Mouse (Mus musculus): ENCODE results near the gene Tchhl1.
"Not testable (repeated sequence)": the region's sequence is repeated elsewhere in the genome, so short reads cannot be mapped to it uniquely, and the experiment has no call there.

The Tchhl1 gene

DNA sequence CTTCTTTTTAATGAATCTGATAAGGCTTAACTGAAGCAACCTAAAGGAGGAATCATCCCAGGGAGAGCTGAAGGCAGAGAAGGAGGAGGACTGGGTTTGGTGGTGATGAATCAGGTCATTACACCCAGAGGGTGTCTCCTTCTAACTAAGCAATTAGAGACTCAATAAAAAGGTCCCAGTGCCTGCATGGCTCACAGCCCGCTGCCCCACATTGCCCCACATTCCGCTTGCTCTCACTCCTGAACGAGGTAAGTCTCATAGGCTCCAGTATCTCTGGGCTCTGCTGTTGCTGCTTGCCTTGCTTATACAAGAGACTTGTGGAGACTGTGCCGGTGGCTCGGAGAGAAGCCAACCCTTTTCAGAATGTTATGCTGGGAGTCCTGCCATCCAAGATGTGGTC lies at the start of gene Tchhl1:
Gene Tchhl1 (plus strand): TSS at position 194 of the 400 bp plus-strand sequence.
- in situ Hi-C loops (cut with MboI; ENCODE audit: low pct_unique_long_range_greater_than_20kb in 1 of 2, low sequenced_read_pairs in 2 of 2, unreplicated experiment in 1 of 2): no loop called here

DNA sequence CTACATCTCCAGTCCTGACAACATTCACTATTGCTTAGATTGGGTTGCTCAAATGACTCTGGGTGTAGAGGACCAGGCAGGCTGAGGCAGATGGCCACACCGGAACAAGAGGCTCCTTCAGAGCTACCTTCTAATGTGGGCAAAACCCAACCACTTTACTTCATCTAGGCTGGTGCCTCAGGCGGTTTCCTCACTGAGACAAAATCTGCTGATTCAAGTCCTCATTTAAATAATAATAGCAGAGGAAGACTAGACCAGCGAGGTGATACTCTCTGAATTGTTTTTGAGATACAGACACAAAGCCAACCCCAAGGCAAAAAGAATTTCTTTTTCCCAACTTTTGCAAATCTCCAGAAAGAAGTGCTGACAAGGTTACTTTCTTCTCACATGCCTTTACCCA lies 36.9 kb upstream of the Tchhl1 start:
- in situ Hi-C loops (cut with MboI; ENCODE audit: low pct_unique_long_range_greater_than_20kb in 1 of 2, low sequenced_read_pairs in 2 of 2, unreplicated experiment in 1 of 2): no loop called here

- in situ Hi-C loops (cut with MboI; ENCODE audit: low pct_unique_long_range_greater_than_20kb in 1 of 2, low sequenced_read_pairs in 2 of 2, unreplicated experiment in 1 of 2): no loop called here
These were observed 26.5 kb upstream of the Tchhl1 start, which contains the start of gene Tchh for GRCm38 (mm10) chr3:93442030-93442429. TSS of gene Tchh (plus strand) at chr3:93442330.

DNA sequence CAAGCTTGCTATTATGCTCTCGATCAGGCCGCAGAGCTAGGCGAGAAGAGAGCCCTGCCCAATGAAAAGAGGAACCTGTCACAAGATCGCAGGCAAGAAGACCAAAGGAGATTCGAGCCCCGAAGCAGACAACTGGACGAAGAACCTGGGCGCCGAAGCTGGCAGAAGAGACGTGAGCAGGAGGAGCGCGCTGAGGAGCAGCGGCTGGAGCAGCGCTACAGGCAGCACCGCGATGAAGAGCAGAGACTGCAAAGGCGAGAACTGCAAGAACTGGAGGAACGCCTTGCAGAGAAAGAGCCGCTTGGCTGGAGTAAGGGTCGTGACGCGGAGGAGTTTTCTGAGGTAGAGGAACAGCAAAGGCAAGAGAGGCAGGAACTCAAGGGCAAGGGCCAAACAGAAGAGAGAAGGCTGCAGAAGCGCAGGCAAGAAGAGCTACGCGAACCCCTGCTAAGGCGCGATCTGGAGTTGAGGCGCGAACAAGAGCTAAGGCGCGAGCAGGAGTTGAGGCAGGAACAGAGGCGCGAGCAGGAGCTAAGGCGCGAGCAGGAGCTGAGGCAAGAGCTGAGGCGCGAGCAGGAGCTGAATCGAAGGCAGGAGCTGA lies 25.0 kb upstream of the Tchhl1 start:
- in situ Hi-C loops (cut with MboI; ENCODE audit: low pct_unique_long_range_greater_than_20kb in 1 of 2, low sequenced_read_pairs in 2 of 2, unreplicated experiment in 1 of 2): no loop called here

DNA sequence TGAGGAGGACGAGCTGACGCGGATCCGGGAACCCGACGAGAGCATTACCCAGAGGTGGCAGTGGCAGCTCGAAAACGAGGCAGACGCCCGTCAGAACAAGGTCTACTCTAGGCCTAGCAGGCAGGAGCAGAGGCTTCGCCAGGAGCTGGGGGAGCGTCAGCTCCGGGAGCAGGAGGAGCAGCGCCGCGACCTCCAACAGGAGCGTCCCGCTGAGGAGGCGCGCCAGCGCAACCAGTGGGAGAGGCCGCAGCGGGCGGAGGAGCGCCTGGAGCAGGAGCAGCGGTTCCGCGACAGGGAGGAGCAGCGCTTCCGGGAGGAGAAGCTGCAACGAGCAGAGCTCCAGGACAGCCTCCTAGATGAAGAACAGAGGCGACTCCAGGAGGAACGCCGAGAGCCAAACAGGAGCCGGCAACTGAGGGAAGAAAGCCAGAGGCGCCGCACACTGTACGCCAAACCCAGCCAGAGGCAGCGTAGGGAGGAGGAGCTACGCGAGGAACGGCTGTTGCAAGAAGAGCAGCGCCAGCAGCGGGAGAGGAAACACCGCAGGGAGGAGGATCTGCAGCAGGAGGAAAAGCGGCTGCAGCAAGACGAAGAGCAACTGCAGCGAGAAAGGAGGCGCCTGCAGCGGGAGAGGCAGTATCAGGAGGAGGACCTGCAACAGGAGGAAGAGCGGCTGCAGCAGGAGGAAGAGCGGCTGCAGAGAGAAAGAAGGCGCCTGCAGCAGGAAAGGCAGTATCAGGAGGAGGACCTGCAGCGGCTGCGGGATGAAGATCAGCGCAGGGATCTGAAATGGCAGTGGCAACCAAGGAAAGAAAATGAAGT lies 24.0 kb upstream of the Tchhl1 start:
- in situ Hi-C loops (cut with MboI; ENCODE audit: low pct_unique_long_range_greater_than_20kb in 1 of 2, low sequenced_read_pairs in 2 of 2, unreplicated experiment in 1 of 2): no loop called here

- in situ Hi-C loops (cut with MboI; ENCODE audit: low pct_unique_long_range_greater_than_20kb in 1 of 2, low sequenced_read_pairs in 2 of 2, unreplicated experiment in 1 of 2): no loop called here
These were observed 23.3 kb upstream of the Tchhl1 start for GRCm38 (mm10) chr3:93445165-93445705.

DNA sequence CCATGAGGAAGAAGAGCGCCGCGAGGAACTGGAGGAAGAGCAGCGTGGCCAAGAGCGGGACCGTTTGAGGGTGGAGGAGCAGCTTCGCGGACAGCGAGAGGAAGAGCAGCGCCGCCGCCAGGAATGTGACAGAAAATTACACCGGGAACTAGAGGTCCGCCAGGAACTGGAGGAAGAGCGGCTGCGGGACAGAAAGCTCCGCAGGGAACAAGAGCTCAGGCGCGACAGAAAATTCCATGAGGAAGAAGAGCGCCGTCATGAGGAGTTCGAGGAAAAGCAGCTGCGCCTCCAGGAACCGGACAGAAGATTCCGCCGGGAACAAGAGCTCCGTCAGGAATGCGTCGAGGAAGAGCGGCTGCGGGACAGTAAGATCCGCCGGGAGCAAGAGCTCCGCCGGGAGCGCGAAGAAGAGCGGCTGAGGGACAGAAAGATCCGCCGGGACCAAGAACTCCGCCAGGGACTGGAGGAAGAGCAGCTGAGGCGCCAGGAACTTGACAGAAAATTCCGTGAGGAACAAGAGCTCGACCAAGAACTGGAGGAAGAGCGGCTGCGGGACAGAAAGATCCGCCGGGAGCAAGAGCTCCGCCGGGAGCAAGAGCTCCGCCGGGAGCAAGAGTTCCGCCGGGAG lies 22.3 kb upstream of the Tchhl1 start:
- in situ Hi-C loops (cut with MboI; ENCODE audit: low pct_unique_long_range_greater_than_20kb in 1 of 2, low sequenced_read_pairs in 2 of 2, unreplicated experiment in 1 of 2): no loop called here

DNA sequence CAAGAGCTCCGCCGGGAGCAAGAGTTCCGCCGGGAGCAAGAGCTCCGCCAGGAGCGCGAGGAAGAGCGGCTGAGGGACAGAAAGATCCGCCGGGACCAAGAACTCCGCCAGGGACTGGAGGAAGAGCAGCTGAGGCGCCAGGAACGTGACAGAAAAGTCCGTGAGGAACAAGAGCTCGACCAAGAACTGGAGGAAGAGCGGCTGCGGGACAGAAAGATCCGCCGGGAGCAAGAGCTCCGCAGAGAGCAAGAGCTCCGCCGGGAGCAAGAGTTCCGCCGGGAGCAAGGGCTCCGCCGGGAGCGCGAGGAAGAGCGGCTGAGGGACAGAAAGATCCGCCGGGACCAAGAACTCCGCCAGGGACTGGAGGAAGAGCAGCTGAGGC lies 21.8 kb upstream of the Tchhl1 start:
- in situ Hi-C loops (cut with MboI; ENCODE audit: low pct_unique_long_range_greater_than_20kb in 1 of 2, low sequenced_read_pairs in 2 of 2, unreplicated experiment in 1 of 2): not testable (repeated sequence)

DNA sequence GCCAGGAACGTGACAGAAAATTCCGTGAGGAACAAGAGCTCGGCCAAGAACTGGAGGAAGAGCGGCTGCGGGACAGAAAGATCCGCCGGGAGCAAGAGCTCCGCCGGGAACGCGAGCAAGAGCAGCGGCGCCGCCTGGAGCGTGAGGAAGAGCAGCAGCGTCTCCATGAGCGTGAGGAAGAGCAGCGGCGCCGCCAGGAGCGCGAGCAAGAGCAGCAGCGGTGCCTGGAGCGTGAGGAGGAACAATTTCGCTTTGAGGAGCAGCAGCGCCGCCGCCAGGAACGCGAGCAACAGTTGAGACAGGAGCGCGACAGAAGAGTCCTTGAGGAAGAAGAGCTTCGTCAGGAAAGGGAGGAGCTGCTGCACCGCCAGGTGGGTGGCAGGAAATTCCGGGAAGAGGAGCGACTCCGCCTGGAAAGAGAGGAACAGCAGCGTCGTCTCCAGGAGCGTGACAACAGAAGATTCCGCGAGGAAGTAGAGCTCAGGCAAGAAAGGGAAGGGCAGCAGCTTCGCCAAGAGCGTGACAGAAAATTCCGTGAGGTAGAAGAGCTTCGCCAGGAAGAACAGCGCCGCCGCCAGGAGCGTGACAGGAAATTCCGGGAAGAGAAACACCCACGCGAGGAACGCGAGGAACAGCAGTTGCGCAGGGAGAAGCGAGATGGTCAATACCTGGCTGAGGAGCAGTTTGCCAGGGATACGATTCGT lies 21.3 kb upstream of the Tchhl1 start:
- in situ Hi-C loops (cut with MboI; ENCODE audit: low pct_unique_long_range_greater_than_20kb in 1 of 2, low sequenced_read_pairs in 2 of 2, unreplicated experiment in 1 of 2): no loop called here

GRCm38 (mm10) chr3:93466556-93466955 lies 2.0 kb upstream of the Tchhl1 start:
- in situ Hi-C loops (cut with MboI; ENCODE audit: low pct_unique_long_range_greater_than_20kb in 1 of 2, low sequenced_read_pairs in 2 of 2, unreplicated experiment in 1 of 2): no loop called here

- in situ Hi-C loops (cut with MboI; ENCODE audit: low pct_unique_long_range_greater_than_20kb in 1 of 2, low sequenced_read_pairs in 2 of 2, unreplicated experiment in 1 of 2): no loop called here
These were observed 1.4 kb upstream of the Tchhl1 start for GRCm38 (mm10) chr3:93467130-93467529.

DNA sequence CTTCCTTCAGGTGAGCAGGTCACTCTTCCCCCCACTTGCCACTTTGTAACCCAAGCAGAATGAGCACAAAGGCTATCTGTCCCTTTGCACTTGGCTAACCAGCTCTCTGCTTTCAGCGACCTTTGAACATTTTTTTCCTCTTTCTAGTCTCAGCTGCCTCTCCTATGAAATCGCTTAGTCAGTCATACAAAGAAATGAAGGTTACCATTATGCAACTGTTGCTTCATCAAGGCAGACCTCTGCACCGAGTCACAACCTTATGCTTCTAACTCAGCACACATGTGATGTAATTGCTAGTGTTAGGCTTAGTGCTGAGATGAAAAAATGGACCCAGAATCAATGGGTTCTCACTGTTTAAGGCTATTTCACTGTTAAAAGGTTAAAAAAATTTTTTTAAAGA lies 1.1 kb downstream of the Tchhl1 start:
- in situ Hi-C loops (cut with MboI; ENCODE audit: low pct_unique_long_range_greater_than_20kb in 1 of 2, low sequenced_read_pairs in 2 of 2, unreplicated experiment in 1 of 2): no loop called here

DNA sequence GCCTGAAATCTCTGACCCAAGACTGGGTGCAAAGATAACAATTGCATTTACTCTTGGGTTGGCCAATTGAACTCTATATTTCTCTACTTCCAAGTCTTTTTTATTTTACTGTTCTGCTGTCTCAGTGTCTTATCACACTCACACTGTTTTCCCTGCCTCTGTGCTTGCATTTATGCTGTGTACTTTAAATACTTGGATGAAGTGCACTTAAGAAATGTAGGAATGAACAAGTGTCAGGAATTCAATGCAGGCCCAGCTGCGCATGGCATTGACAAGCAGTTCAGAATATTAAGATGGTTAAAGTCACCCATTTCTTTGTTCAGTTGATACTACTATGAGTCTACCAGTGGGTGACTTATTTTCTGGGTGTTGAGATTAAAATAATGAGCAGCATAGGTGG lies 11.5 kb downstream of the Tchhl1 start:
- in situ Hi-C loops (cut with MboI; ENCODE audit: low pct_unique_long_range_greater_than_20kb in 1 of 2, low sequenced_read_pairs in 2 of 2, unreplicated experiment in 1 of 2): no loop called here

GRCm38 (mm10) chr3:93481982-93482616 lies 13.5 kb downstream of the Tchhl1 start:
- in situ Hi-C loops (cut with MboI; ENCODE audit: low pct_unique_long_range_greater_than_20kb in 1 of 2, low sequenced_read_pairs in 2 of 2, unreplicated experiment in 1 of 2): no loop called here

GRCm38 (mm10) chr3:93485611-93486010 lies 17.1 kb downstream of the Tchhl1 start:
- in situ Hi-C loops (cut with MboI; ENCODE audit: low pct_unique_long_range_greater_than_20kb in 1 of 2, low sequenced_read_pairs in 2 of 2, unreplicated experiment in 1 of 2): no loop called here

DNA sequence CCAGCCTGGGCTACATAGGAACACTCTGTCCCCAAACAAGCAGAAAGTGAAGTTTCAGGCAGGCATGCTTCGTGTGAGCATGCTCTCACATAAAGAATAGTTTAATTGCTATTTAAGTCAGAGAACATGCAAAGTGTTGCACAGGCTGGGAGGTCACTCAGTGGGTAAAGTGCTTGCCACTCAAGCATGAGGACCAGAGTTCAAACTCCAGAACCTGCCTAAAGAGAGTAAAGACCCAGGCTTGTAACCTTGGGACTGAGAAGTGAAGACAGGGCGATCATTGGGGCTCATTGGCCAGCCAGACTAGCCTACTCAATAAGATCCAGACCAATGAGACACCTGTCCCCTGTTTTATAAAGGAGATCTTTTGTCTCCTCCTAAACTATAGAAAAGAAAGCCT lies 20.0 kb downstream of the Tchhl1 start:
- in situ Hi-C loops (cut with MboI; ENCODE audit: low pct_unique_long_range_greater_than_20kb in 1 of 2, low sequenced_read_pairs in 2 of 2, unreplicated experiment in 1 of 2): no loop called here

GRCm38 (mm10) chr3:93492176-93492575 lies 23.6 kb downstream of the Tchhl1 start:
- in situ Hi-C loops (cut with MboI; ENCODE audit: low pct_unique_long_range_greater_than_20kb in 1 of 2, low sequenced_read_pairs in 2 of 2, unreplicated experiment in 1 of 2): loop anchor here (5.0 to 10.0 kb wide), 4 partner anchors 127 to 367 kb away; partner anchors contain the start of gene Hrnr (in 1 of the 2)

- in situ Hi-C loops (cut with MboI; ENCODE audit: low pct_unique_long_range_greater_than_20kb in 1 of 2, low sequenced_read_pairs in 2 of 2, unreplicated experiment in 1 of 2): loop anchor here (5.0 to 10.0 kb wide), 4 partner anchors 129 to 369 kb away; partner anchors contain the start of gene Hrnr (in 1 of the 2)
These were observed 25.4 kb downstream of the Tchhl1 start for GRCm38 (mm10) chr3:93493992-93494391.
